Mouse (Mus musculus): Measurements from ENCODE around the gene Ptk7. TPM values are rescaled to one million over a fixed set of nuclear protein-coding genes. Genes with fewer than 3 reads are reported as not detected.
A peak's percentile ranks its signal among the peaks of the same experiment; 100 is the strongest.

Ptk7 gene
- polyA plus RNA-seq, 1 experiment: 6.3 TPM

- DNase-seq (ENCODE audit: extremely low spot score in 1 of 2, low spot score in 1 of 2): peak; percentile 97 to 99
Observed at GRCm38 (mm10) chr17:46645561-46646321, 16.4 kb upstream of the Ptk7 start, which contains the start of the genes Klc4 and Mrpl2. Gene Klc4, minus strand, starts transcription at chr17:46646022. Gene Mrpl2, plus strand, starts transcription at chr17:46646229.

DNA sequence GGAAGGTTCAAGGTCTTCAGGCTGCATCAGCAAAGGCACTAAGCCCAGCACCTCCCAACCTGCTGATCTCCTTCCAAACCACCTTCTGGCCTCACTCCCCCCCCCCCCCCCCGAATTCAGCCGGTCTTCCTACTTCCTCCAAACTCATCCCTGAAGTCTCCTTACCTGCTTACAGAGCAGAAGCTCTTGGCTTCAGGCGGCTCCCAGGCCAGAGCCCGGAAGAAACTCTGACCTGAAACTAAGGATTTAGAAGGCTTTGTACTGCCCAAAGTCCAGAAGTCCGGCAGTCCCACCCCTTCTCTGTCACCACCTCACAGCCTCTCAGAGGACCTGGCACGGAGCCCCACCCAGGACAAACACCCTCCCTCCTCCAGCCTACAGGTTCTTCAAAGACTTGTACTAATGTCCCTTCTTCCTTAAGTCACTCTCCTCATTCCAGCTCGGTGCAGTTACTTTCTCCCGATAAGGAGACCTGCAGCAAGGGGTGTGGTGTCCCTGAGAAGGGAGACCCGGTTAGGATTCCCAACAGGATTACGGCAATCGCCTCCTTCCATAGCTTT lies 15.7 kb upstream of the Ptk7 start:
- no peak for DNase-seq (ENCODE audit: extremely low spot score in 1 of 2, low spot score in 1 of 2)

DNA sequence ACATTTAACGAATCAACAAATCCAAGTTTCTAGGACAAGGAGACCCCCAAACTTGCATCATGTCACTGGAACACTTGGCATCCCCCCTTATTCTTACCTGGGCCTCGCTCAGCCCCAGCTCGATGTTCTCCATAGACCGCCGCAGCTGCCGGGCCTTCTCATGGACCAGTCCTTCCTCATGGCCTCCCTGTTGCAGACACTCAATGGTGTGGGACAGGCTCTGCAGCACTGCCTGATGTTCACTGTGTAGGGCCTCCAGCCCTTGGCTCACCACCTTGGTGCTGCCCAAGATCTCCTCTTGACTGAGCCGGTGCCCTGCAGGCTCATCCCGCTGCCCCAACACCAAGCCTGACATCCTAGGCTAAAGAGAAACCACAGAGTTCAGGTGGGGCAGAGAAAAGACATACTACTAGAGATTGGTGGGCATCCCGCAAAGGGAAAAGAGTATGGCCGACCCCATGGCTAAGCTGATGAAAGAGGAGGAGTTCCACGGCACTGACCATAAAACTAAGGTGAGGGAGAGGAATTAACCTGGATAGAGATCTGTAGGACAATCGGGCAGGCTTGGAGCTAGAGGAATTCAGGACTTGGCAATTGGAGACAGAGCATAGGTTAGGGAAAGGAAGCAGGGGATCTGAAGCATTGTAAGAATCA lies 15.0 kb upstream of the Ptk7 start:
- DNase-seq (ENCODE audit: extremely low spot score in 1 of 2, low spot score in 1 of 2): no peak

DNA sequence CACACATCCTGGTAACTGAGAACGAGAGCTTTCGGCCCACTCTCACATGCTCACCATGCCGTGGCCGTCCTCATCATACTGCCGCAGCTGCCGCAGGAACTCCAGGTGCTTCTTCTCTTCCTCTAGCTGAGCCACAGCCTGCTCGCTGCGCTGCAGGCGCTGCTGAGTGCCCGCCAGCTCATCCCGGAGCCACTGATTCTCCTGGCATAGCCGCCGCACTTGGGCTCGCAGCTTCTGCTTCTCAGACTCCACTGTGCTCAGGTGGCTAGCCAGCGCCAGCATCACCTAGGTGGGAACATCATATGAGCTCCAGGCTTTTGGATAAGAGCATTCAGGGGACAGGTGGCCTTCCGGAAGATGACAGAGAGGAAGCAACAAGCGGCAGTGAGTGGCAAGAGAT lies 12.8 kb upstream of the Ptk7 start:
- no peak for DNase-seq (ENCODE audit: extremely low spot score in 1 of 2, low spot score in 1 of 2)

DNA sequence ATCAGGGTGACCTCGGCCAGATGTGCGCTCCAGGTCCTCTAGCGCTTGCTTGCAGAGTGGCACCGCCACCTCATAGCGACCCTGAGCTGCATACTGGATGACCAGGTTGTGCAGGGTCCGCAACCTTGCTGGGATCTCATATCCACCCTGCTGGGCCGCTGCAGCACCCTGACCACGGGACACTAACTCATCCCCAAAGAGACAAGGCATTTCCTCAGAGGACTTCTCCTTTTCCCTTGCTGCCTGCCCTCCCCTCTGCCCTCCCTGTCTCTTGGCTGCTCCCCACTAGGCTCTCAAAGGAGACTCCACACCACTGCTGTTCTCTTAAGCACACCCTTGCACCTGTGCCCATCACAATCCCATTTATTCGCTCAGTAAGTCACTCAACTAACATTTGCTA lies 10.6 kb upstream of the Ptk7 start:
- DNase-seq (ENCODE audit: extremely low spot score in 1 of 2, low spot score in 1 of 2): no peak

- DNase-seq (ENCODE audit: extremely low spot score in 1 of 2, low spot score in 1 of 2): peak; percentile 36 to 88
Observed at GRCm38 (mm10) chr17:46636831-46637523, 7.7 kb upstream of the Ptk7 start.

- no peak for DNase-seq (ENCODE audit: extremely low spot score in 1 of 2, low spot score in 1 of 2)
Observed at GRCm38 (mm10) chr17:46629685-46630441, 559 bp upstream of the Ptk7 start.

- no peak for DNase-seq (ENCODE audit: extremely low spot score in 1 of 2, low spot score in 1 of 2)
Observed at GRCm38 (mm10) chr17:46628471-46628790, 873 bp downstream of the Ptk7 start.

DNA sequence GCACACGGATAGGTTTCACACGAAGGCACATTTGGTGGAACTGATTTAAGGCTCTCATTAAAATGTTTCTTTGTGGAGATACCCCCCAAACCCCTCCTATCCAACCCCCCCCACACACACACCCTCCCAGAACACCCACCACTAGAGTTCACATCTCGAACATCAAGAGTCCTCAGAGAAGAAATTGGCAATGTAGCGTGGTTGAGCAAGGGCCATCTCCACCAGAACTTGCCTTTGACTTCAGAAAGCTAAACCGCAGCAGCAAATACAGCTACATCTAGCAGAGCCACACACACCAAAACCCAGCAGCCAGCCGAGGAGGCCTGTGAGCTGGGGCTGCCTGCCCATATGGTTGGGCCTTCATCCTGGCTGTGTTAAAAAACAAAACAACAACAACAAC lies 1.9 kb downstream of the Ptk7 start:
- DNase-seq (ENCODE audit: extremely low spot score in 1 of 2, low spot score in 1 of 2): no peak

GRCm38 (mm10) chr17:46624598-46624997 lies 4.7 kb downstream of the Ptk7 start:
- DNase-seq (ENCODE audit: extremely low spot score in 1 of 2, low spot score in 1 of 2): no peak

GRCm38 (mm10) chr17:46623819-46624557 lies 5.3 kb downstream of the Ptk7 start:
- DNase-seq (ENCODE audit: extremely low spot score in 1 of 2, low spot score in 1 of 2): no peak

GRCm38 (mm10) chr17:46622269-46622668 lies 7.0 kb downstream of the Ptk7 start:
- no peak for DNase-seq (ENCODE audit: extremely low spot score in 1 of 2, low spot score in 1 of 2)

GRCm38 (mm10) chr17:46621324-46621723 lies 8.0 kb downstream of the Ptk7 start:
- DNase-seq (ENCODE audit: extremely low spot score in 1 of 2, low spot score in 1 of 2): peak in 1 of 2 experiments; percentile 72

- no peak for DNase-seq (ENCODE audit: extremely low spot score in 1 of 2, low spot score in 1 of 2)
Observed at GRCm38 (mm10) chr17:46619683-46620357, 9.5 kb downstream of the Ptk7 start.

GRCm38 (mm10) chr17:46618769-46619682 lies 10.3 kb downstream of the Ptk7 start:
- no peak for DNase-seq (ENCODE audit: extremely low spot score in 1 of 2, low spot score in 1 of 2)

- DNase-seq (ENCODE audit: extremely low spot score in 1 of 2, low spot score in 1 of 2): no peak
Observed at GRCm38 (mm10) chr17:46618394-46618768, 10.9 kb downstream of the Ptk7 start.

- no peak for DNase-seq (ENCODE audit: extremely low spot score in 1 of 2, low spot score in 1 of 2)
Observed at GRCm38 (mm10) chr17:46617799-46618198, 11.5 kb downstream of the Ptk7 start.

DNA sequence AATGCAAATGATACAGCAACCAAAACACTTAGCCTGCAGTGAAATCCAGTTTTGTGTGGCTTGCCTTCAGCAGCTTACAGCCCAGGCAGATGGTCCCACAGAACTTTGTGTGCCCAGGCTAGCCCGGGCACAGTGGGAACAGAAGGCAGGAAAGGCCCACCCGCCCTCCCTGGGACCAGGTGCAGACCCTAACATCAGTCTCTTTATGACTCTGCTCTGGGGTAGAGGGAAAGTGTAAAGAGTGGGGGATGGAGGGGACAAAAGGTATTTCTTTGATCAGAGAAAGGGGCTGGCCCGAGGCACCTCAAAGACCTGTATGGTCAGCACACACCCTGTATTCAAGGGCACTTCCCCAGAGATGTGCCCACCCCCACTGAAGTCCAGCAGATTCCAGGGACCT lies 16.1 kb downstream of the Ptk7 start:
- no peak for DNase-seq (ENCODE audit: extremely low spot score in 1 of 2, low spot score in 1 of 2)

All from frontal cortex, adult 2 months (tissue).